Mouse (Mus musculus): Measurements from ENCODE around the gene Reep3.

The Reep3 gene

DNA sequence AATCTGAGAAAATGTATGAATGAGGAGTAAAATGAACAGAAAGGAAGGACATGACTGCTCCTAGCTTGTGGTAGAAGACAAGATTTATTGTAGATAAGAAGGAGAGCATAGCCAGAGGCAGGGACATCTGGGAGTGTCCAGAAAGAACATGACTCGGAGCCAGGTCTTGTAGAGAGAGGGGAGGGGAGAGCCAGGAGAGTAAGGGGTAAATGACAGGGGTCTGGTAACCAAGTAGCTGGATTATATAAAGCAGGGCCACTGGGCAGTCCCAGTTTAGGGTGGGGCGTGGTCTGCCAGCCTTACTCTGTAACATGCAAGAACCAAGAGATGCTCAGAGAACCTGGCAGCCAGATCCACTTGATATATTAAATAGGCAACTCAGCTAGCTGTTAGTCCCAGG, 123.5 kb downstream of the Reep3 start:
- DNase-seq (ENCODE audit: low spot score): no peak

DNA sequence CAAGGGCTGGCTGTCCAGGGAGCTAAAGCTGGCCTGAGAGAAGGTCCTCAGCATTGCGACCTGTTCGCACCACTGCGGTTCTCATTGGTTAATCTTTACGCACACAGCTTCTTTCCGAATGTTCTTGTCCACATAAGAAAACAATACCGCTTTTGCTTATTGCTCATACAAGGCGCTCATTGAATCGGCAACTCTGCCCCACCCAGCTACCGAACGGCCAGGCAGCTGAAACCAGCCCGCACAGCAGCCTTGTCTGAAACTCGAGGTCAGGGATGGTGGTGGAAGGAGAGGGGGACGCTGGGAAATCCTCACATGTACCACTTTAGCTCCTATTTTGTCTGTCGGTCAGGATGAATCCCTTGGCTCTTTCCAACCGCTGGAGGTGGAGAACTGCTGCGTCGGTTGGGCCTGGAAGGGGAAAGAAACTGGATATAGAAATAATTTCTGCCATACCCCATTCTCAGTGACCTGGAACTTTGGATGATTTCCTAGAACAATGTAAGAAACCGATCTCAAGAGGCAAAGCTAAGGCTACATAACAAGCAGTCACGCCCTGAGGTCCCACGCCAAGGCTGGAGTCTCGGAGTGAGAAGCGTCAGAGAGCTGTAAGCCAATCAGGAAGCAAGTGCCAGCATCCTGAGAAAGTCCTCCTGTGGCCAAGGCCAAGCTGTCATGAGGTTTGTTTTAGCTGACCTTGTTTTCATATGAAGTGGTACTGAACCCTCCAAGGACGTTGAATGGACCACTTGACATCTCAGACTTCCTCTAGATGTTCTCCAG, 126.2 kb downstream of the Reep3 start:
- DNase-seq (ENCODE audit: low spot score): no peak

GRCm38 (mm10) chr10:66969581-66969980, 127.2 kb downstream of the Reep3 start:
- no peak for DNase-seq (ENCODE audit: low spot score)

- no peak for DNase-seq (ENCODE audit: low spot score)
Measured at GRCm38 (mm10) chr10:66969081-66969480, 127.7 kb downstream of the Reep3 start.

DNA sequence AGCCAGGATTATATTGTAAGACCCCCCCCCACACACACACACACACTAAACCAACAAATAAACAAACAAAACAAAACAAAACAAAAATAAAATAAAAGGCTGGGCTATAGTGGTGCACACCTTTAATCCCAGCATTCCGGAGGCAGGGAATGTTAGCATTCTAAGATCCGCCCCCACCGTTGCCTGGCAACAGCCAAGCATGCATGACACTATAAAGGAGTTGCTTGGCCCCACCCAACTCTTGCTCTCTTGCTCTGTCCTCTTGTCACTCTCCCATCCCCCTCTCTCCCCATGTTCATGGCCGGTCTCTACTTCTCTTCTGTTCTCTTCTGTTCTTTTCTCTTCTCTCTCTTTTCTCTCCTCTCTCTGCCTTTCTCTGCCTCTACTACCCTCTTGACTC, 128.2 kb downstream of the Reep3 start:
- peak; percentile 83 for DNase-seq (ENCODE audit: low spot score)

- no peak for DNase-seq (ENCODE audit: low spot score)
Measured at GRCm38 (mm10) chr10:66966391-66967109, 130.2 kb downstream of the Reep3 start.

DNA sequence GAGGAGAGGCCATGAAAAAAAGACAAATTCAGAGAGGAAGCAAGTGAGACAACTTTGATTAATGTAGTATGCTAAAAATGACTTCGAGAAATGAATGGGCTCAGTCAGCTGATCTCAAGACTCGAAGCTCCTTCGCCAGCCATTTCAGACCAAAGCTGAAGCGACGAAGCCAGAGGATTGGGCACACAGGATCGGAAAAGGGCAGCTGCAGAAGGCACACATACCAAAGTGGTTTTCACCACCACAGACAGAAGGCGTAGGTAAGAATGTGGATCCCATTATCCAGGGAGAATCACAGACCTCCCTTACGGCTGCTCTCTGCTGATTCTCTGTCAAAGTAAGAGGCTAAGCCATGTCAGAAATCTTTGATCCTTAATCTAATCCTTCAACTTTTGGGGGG, 136.6 kb downstream of the Reep3 start:
- DNase-seq (ENCODE audit: low spot score): no peak

Measured in embryo, embryonic 10 days (tissue).